Mouse (Mus musculus): ENCODE results near the gene Pcp4. TPM values are rescaled to one million over a fixed set of nuclear protein-coding genes. Genes with fewer than 3 reads are reported as not detected.

Gene Pcp4
- polyA plus RNA-seq, 1 experiment from 2014 or later, result 53.9 TPM

DNA sequence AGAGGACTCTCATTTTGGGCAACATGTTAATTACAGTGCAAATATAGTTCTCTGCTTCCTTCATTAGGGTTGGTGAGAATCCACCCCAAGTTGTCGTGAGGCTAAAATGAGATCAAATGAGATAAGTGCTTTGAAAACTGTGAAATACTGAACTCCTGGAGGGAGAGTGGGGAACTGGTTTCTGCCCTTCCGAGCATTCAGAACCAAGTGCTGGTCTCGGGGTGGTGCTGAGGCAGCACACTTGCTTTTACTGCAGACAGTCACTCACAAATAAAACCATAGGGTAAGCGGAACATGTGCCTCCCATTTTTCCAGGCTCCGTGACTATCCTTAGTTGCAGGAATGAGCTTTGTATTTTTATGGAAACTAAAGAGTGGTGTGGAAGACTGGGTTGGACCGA is 26.7 kb downstream of the Pcp4 start:
- no peak overlapping the region for H3K27ac ChIP-seq
- H3K4me2 ChIP-seq (replicated peaks), result no peak overlapping the region
- no peaks in the 10 kb centered on the region for H3K9me3 ChIP-seq
- no peaks in the 10 kb centered on the region for H3K36me3 ChIP-seq
- H3K9ac ChIP-seq, result no peak overlapping the region
- WGBS, result 78% methylated on average over 6 of the region's 6 CpGs
- H3K27me3 ChIP-seq (replicated peaks), result no peaks in the 10 kb centered on the region
- H3K4me3 ChIP-seq (replicated peaks), result no peak overlapping the region
- no peaks in the 10 kb centered on the region for H3K4me1 ChIP-seq (replicated peaks)
- no peak for ATAC-seq

GRCm38 (mm10) chr16:96498951-96499350 is 31.5 kb downstream of the Pcp4 start:
- Histone ChIP-seq H3K9me3 (no peaks in the 10 kb centered on the region), H3K9ac (no peak overlapping the region), H3K27ac (no peak overlapping the region), H3K4me2 (replicated peaks) (no peak overlapping the region), H3K36me3 (no peaks in the 10 kb centered on the region), H3K4me1 (replicated peaks) (no peaks in the 10 kb centered on the region), H3K4me3 (replicated peaks) (no peak overlapping the region), H3K27me3 (replicated peaks) (no peaks in the 10 kb centered on the region)
- 44% methylated on average over 7 of the region's 7 CpGs for WGBS
- no peak for ATAC-seq

GRCm38 (mm10) chr16:96501241-96501640 is 33.8 kb downstream of the Pcp4 start:
- no peaks in the 10 kb centered on the region for H3K9me3 ChIP-seq
- H3K4me1 ChIP-seq (replicated peaks), result no peaks in the 10 kb centered on the region
- no peak overlapping the region for H3K9ac ChIP-seq
- no peak for ATAC-seq
- no peak overlapping the region for H3K4me3 ChIP-seq (replicated peaks)
- H3K27me3 ChIP-seq (replicated peaks), result no peaks in the 10 kb centered on the region
- H3K36me3 ChIP-seq, result no peaks in the 10 kb centered on the region
- H3K4me2 ChIP-seq (replicated peaks), result no peak overlapping the region
- WGBS, result 82% methylated on average over 6 of the region's 6 CpGs
- no peak overlapping the region for H3K27ac ChIP-seq

DNA sequence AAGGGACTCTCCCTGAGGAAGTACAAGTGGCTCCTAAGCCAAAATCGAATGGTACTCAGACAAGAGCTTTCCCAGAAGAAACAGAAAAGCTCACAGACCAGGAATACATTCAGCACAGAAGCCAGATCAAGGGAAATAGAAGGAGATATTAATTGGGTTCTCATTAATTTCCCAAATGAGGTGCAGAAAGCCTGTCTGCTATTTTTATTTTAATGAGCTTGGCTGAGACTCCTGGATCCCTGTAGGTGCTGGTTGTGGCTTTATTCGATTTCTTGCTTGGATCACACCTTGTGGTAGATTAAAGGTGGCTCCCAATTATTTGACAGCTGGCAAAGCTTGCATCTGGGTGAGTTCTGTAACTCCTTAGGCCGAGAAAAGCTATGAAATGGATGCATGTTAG is 35.2 kb downstream of the Pcp4 start:
- Histone ChIP-seq H3K9ac (no peak overlapping the region), H3K27ac (no peak overlapping the region), H3K4me1 (replicated peaks) (no peaks in the 10 kb centered on the region), H3K27me3 (replicated peaks) (no peaks in the 10 kb centered on the region), H3K4me3 (replicated peaks) (no peak overlapping the region), H3K9me3 (no peaks in the 10 kb centered on the region), H3K4me2 (replicated peaks) (no peak overlapping the region), H3K36me3 (no peaks in the 10 kb centered on the region)
- ATAC-seq, result no peak
- WGBS, result 69% methylated on average over 3 of the region's 3 CpGs

DNA sequence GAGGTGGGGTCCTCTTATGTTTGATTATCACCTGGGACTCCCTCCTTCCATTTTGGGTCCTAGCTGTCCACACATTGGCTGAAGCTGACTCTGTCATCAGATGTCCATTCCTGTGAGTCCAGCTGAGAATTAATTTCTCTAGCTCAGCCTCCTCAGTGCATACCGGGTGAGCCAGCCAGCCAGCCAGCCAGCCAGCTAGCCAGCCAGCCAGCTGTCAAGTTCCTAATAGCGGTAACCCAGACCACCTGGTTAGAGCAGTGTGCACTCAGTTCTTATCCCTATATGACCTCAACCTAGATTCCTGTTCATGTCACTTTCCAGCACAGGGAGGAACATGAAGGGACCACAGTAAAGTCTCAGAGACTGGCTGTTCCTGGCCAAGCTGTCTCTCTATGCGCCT is 47.1 kb downstream of the Pcp4 start:
- Histone ChIP-seq H3K4me2 (replicated peaks) (no peak overlapping the region), H3K36me3 (no peaks in the 10 kb centered on the region), H3K4me3 (replicated peaks) (no peak overlapping the region), H3K9me3 (no peaks in the 10 kb centered on the region), H3K27ac (no peak overlapping the region), H3K27me3 (replicated peaks) (no peaks in the 10 kb centered on the region), H3K9ac (no peak overlapping the region), H3K4me1 (replicated peaks) (no peaks in the 10 kb centered on the region)
- WGBS, result 70% methylated on average over 3 of the region's 3 CpGs
- no peak for ATAC-seq

DNA sequence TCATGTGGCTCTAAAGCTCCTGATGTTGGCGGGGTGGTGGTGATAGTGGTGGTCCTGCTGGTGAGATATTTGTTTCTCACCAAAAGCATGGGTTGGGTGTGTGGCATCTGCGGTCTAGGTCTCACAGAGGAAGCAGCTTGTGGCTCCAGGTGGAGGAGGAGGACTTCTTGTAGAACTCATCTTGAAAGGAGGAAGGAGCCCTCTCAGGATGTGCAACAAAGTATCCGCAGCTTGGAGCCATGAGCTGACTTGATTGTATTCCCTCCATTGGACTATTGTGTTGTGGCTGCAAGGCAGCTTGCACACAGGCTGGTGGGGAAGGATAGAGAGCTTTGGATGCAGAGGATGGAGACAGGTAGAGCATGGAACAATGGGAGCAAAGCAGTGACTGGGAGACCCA is 60.1 kb downstream of the Pcp4 start:
- no peak overlapping the region for H3K4me2 ChIP-seq (replicated peaks)
- no peak overlapping the region for H3K9ac ChIP-seq
- 90% methylated on average over 3 of the region's 3 CpGs for WGBS
- ATAC-seq, result no peak
- no peak overlapping the region for H3K27ac ChIP-seq
- no peaks in the 10 kb centered on the region for H3K4me1 ChIP-seq (replicated peaks)
- H3K36me3 ChIP-seq, result no peaks in the 10 kb centered on the region
- no peaks in the 10 kb centered on the region for H3K27me3 ChIP-seq (replicated peaks)
- no peaks in the 10 kb centered on the region for H3K9me3 ChIP-seq
- H3K4me3 ChIP-seq (replicated peaks), result no peak overlapping the region

DNA sequence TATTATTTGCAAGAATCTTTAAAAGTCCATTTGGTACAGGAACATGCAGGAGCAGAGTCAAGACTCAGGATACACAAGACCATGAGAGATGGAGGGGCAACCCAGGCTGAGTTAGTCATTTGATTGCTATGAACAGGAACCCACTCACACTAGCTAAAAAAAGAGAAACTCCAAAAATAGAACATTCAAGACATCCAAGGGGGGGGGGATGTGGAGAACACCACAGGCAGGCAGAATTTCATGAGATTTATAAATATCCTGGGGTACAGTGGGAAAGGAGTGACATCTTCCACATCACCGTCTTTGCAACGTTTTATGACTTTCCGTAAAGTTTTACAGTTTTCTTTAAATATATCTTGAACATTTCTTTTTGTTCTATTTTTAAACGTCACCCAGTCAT is 61.1 kb downstream of the Pcp4 start:
- Histone ChIP-seq H3K36me3 (no peaks in the 10 kb centered on the region), H3K4me1 (replicated peaks) (no peaks in the 10 kb centered on the region), H3K27ac (no peak overlapping the region), H3K4me2 (replicated peaks) (no peak overlapping the region), H3K9me3 (no peaks in the 10 kb centered on the region), H3K9ac (no peak overlapping the region), H3K4me3 (replicated peaks) (no peak overlapping the region), H3K27me3 (replicated peaks) (no peaks in the 10 kb centered on the region)
- 66% methylated on average over 4 of the region's 4 CpGs for WGBS
- no peak for ATAC-seq

GRCm38 (mm10) chr16:96529896-96530568 is 62.6 kb downstream of the Pcp4 start:
- Histone ChIP-seq H3K9me3 (no peaks in the 10 kb centered on the region), H3K4me2 (replicated peaks) (no peak overlapping the region), H3K27me3 (replicated peaks) (no peaks in the 10 kb centered on the region), H3K4me3 (replicated peaks) (no peak overlapping the region), H3K4me1 (replicated peaks) (no peaks in the 10 kb centered on the region), H3K36me3 (no peaks in the 10 kb centered on the region), H3K9ac (no peak overlapping the region), H3K27ac (no peak overlapping the region)
- ATAC-seq, result no peak
- 75% methylated on average over 9 of the region's 9 CpGs for WGBS

- Histone ChIP-seq H3K9ac (no peak overlapping the region), H3K4me2 (replicated peaks) (no peak overlapping the region), H3K27ac (no peak overlapping the region), H3K4me1 (replicated peaks) (no peaks in the 10 kb centered on the region), H3K36me3 (no peaks in the 10 kb centered on the region), H3K27me3 (replicated peaks) (no peaks in the 10 kb centered on the region), H3K9me3 (no peaks in the 10 kb centered on the region), H3K4me3 (replicated peaks) (no peak overlapping the region)
- ATAC-seq, result no peak
- WGBS, result 54% methylated on average over 3 of the region's 3 CpGs
These were observed 63.1 kb downstream of the Pcp4 start for GRCm38 (mm10) chr16:96530569-96530898.

DNA sequence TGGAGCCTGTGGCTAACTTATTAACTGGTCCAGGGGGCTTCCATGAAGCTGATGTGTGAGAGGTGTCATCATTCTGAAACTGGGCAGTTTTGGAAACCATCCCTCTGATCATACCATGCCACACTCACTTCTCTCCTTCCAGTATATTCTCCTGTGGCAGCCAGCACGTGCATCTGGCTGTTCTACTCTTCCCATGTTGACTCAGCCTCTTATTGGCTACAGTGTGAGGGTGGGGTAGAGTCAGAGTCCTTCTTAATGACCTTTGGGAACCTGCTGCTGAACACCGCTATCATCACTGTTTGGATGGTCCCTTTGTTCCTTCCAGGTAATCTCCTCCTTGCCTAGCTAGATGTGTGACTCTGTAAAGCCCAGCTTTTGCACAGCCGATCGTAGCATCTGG is 63.6 kb downstream of the Pcp4 start:
- WGBS, result 31% methylated on average over 4 of the region's 4 CpGs
- peak; percentile 78 for ATAC-seq
- no peak overlapping the region for H3K27ac ChIP-seq
- no peaks in the 10 kb centered on the region for H3K4me1 ChIP-seq (replicated peaks)
- no peaks in the 10 kb centered on the region for H3K9me3 ChIP-seq
- H3K27me3 ChIP-seq (replicated peaks), result no peaks in the 10 kb centered on the region
- no peaks in the 10 kb centered on the region for H3K36me3 ChIP-seq
- no peak overlapping the region for H3K4me3 ChIP-seq (replicated peaks)
- H3K9ac ChIP-seq, result no peak overlapping the region
- no peak overlapping the region for H3K4me2 ChIP-seq (replicated peaks)

DNA sequence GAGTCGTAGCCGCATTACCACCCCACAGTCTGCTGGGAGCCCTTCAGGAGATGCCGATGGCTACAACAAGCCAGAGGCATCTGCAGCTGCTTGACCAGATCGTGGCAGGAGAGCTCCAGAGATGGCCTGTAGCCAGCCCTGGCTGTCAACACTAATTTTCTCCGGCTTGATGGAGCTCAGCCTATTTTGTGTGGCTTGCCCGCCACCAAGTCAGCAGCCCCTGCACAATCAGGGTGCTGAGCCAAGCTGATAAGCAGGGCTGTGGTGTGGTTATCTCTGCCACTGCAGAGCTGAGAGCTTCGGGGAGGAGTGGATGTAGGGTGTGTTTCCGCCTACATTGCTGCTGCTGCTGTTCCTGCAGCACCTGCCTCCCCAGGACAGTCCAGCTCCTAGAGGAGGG is 66.3 kb downstream of the Pcp4 start:
- Histone ChIP-seq H3K4me1 (replicated peaks) (no peaks in the 10 kb centered on the region), H3K9me3 (no peaks in the 10 kb centered on the region), H3K27ac (no peak overlapping the region), H3K36me3 (no peaks in the 10 kb centered on the region), H3K27me3 (replicated peaks) (no peaks in the 10 kb centered on the region), H3K4me3 (replicated peaks) (no peak overlapping the region), H3K9ac (no peak overlapping the region), H3K4me2 (replicated peaks) (no peak overlapping the region)
- ATAC-seq, result peak; percentile 72
- WGBS, result 55% methylated on average over 8 of the region's 8 CpGs

DNA sequence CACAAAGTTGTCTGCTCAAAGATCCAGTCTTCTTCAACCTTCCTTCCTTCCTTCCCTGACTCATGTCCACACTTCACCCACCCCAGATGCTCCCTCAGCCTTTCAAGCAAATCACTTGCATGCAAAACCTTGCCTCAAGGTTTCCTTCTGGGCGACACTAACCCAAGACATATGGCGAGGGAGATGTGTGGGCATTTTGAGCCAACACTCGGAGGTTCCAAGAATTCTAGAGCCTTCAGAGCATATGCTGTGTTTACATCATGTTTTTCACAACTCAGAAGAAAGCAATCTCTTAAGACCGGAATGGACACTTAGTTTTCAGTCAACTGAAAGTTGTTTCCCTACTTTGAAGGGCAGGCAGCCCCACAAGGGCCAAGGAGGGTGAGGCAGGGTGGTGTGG is 67.9 kb downstream of the Pcp4 start:
- Histone ChIP-seq H3K27me3 (replicated peaks) (no peaks in the 10 kb centered on the region), H3K36me3 (no peaks in the 10 kb centered on the region), H3K9me3 (no peaks in the 10 kb centered on the region), H3K4me1 (replicated peaks) (no peaks in the 10 kb centered on the region), H3K9ac (no peak overlapping the region), H3K4me3 (replicated peaks) (no peak overlapping the region), H3K27ac (no peak overlapping the region), H3K4me2 (replicated peaks) (no peak overlapping the region)
- no peak for ATAC-seq
- 83% methylated on average over 4 of the region's 4 CpGs for WGBS

- Histone ChIP-seq H3K27me3 (replicated peaks) (no peaks in the 10 kb centered on the region), H3K4me2 (replicated peaks) (no peak overlapping the region), H3K27ac (no peak overlapping the region), H3K36me3 (no peaks in the 10 kb centered on the region), H3K9ac (no peak overlapping the region), H3K4me1 (replicated peaks) (no peaks in the 10 kb centered on the region), H3K4me3 (replicated peaks) (no peak overlapping the region), H3K9me3 (no peaks in the 10 kb centered on the region)
- no peak for ATAC-seq
These were observed 69.0 kb downstream of the Pcp4 start for GRCm38 (mm10) chr16:96536426-96536825.

All from intestine, embryonic 15.5 days (tissue).